Mouse (Mus musculus): ENCODE results near the gene Nr4a1. TPM values are rescaled to one million over a fixed set of nuclear protein-coding genes. Genes with fewer than 3 reads are reported as not detected.

Gene Nr4a1
- polyA plus RNA-seq, 1 experiment from 2014 or later = 2.2 TPM

DNA sequence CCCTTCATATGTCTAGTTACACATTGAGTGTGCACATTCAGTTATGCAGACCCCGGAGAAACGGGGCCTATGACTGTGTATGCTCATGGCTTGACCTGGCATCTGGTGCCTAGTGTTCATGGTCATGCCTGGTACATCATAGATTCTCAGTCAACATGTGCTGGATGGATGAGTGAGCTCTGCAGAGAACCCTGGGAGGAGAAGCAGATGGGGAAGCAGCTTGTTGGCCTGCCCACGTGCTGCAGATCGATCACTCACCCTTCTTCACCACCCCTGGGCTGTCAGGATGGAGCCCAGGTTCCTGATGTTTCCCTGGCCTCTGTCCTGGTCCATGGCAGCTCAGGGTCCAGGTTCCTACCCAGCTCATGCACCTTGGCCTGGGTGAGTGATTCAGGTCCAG, 52.4 kb downstream of the Nr4a1 start:
- no peak for DNase-seq (ENCODE audit: low spot score)
- no peaks in the 10 kb centered on the region for H3K9me3 ChIP-seq (replicated peaks; ENCODE audit: control insufficient read depth, low read length)
- 92% methylated on average over 4 of the region's 4 CpGs for WGBS
- H3K4me3 ChIP-seq (ENCODE audit: low read depth, low read length) = no peak overlapping the region
- H3K4me2 ChIP-seq (ENCODE audit: low read depth, low read length) = no peak overlapping the region
- H3K27me3 ChIP-seq (ENCODE audit: control insufficient read depth, insufficient read depth, low read length) = no peaks in the 10 kb centered on the region
- H3K9ac ChIP-seq (replicated peaks; ENCODE audit: low read length) = no peak overlapping the region
- H3K27ac ChIP-seq (replicated peaks; ENCODE audit: low read depth, low read length) = no peak overlapping the region
- no peaks in the 10 kb centered on the region for H3K36me3 ChIP-seq (replicated peaks; ENCODE audit: control insufficient read depth, insufficient read depth, low read depth, low read length)
- no peaks in the 10 kb centered on the region for H3K4me1 ChIP-seq (ENCODE audit: control insufficient read depth, insufficient read depth, low read length)
- ATAC-seq (replicated peaks; ENCODE audit: insufficient number of reproducible peaks, low FRiP score, low TSS enrichment, low read depth) = no peak

GRCm38 (mm10) chr15:101308440-101309348, 54.6 kb downstream of the Nr4a1 start:
- Histone ChIP-seq H3K36me3 (replicated peaks; ENCODE audit: control insufficient read depth, insufficient read depth, low read depth, low read length) (no peaks in the 10 kb centered on the region), H3K27me3 (ENCODE audit: control insufficient read depth, insufficient read depth, low read length) (no peaks in the 10 kb centered on the region), H3K4me2 (ENCODE audit: low read depth, low read length) (no peak overlapping the region), H3K9ac (replicated peaks; ENCODE audit: low read length) (no peak overlapping the region), H3K4me1 (ENCODE audit: control insufficient read depth, insufficient read depth, low read length) (no peaks in the 10 kb centered on the region), H3K9me3 (replicated peaks; ENCODE audit: control insufficient read depth, low read length) (no peaks in the 10 kb centered on the region), H3K27ac (replicated peaks; ENCODE audit: low read depth, low read length) (no peak overlapping the region), H3K4me3 (ENCODE audit: low read depth, low read length) (no peak overlapping the region)
- WGBS = 50% methylated on average over 13 of the region's 13 CpGs
- DNase-seq (ENCODE audit: low spot score) (peak; percentile 27), ATAC-seq (replicated peaks; ENCODE audit: insufficient number of reproducible peaks, low FRiP score, low TSS enrichment, low read depth) (no peak)

DNA sequence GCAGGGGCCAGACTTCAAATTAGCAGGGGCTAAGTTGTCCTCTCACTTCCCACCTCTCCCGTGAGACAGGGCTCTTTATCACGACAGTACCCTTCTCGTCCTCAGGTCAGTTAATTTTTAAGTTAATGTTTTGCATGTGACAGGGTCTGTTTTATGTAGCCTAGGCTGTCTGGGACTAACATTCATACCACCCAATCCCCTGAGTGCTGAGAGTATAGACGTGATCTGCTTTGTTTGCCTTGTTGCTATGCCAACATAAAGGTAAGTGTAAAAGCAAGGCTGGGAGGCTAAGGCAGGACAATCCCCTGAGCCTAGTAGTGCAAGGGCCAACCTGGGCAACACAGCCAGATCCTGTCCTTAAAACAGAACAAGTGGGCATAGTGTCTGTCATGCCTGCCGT, 55.4 kb downstream of the Nr4a1 start:
- no peaks in the 10 kb centered on the region for H3K36me3 ChIP-seq (replicated peaks; ENCODE audit: control insufficient read depth, insufficient read depth, low read depth, low read length)
- WGBS = 29% methylated on average over 5 of the region's 5 CpGs
- H3K4me1 ChIP-seq (ENCODE audit: control insufficient read depth, insufficient read depth, low read length) = no peaks in the 10 kb centered on the region
- no peak overlapping the region for H3K4me3 ChIP-seq (ENCODE audit: low read depth, low read length)
- H3K27me3 ChIP-seq (ENCODE audit: control insufficient read depth, insufficient read depth, low read length) = no peaks in the 10 kb centered on the region
- no peak overlapping the region for H3K4me2 ChIP-seq (ENCODE audit: low read depth, low read length)
- DNase-seq (ENCODE audit: low spot score) (peak; percentile 33), ATAC-seq (replicated peaks; ENCODE audit: insufficient number of reproducible peaks, low FRiP score, low TSS enrichment, low read depth) (no peak)
- no peaks in the 10 kb centered on the region for H3K9me3 ChIP-seq (replicated peaks; ENCODE audit: control insufficient read depth, low read length)
- H3K9ac ChIP-seq (replicated peaks; ENCODE audit: low read length) = no peak overlapping the region
- H3K27ac ChIP-seq (replicated peaks; ENCODE audit: low read depth, low read length) = no peak overlapping the region

GRCm38 (mm10) chr15:101311087-101311770, 57.2 kb downstream of the Nr4a1 start:
- Histone ChIP-seq H3K36me3 (replicated peaks; ENCODE audit: control insufficient read depth, insufficient read depth, low read depth, low read length) (no peaks in the 10 kb centered on the region), H3K4me1 (ENCODE audit: control insufficient read depth, insufficient read depth, low read length) (no peaks in the 10 kb centered on the region), H3K9me3 (replicated peaks; ENCODE audit: control insufficient read depth, low read length) (no peaks in the 10 kb centered on the region), H3K4me2 (ENCODE audit: low read depth, low read length) (no peak overlapping the region), H3K27ac (replicated peaks; ENCODE audit: low read depth, low read length) (no peak overlapping the region), H3K4me3 (ENCODE audit: low read depth, low read length) (no peak overlapping the region), H3K27me3 (ENCODE audit: control insufficient read depth, insufficient read depth, low read length) (no peaks in the 10 kb centered on the region), H3K9ac (replicated peaks; ENCODE audit: low read length) (no peak overlapping the region)
- WGBS = 63% methylated on average over 12 of the region's 15 CpGs
- DNase-seq (ENCODE audit: low spot score) = no peak
- no peak for ATAC-seq (replicated peaks; ENCODE audit: insufficient number of reproducible peaks, low FRiP score, low TSS enrichment, low read depth)

DNA sequence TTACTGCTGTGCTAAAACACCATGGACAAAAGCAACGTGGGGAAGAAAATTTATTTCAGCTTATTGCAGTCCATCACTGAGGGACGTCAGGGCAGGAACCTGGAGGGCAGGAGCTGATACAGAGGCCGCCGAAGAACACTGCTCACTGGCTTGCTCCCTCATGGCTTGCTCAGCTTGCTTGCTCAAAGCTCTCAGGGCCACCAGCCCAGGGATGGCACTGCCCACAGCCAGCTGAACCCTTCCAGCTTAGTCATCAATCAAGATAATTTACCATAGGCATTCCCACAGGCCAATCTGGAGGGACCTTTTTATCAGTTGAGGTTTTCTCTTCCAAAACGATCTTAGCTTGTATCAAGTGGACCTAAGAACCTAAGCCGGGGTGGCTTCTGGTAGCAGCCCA, 57.9 kb downstream of the Nr4a1 start:
- no peak for ATAC-seq (replicated peaks; ENCODE audit: insufficient number of reproducible peaks, low FRiP score, low TSS enrichment, low read depth)
- WGBS = 83% methylated on average over 6 of the region's 6 CpGs
- Histone ChIP-seq H3K27ac (replicated peaks; ENCODE audit: low read depth, low read length) (no peak overlapping the region), H3K9ac (replicated peaks; ENCODE audit: low read length) (no peak overlapping the region), H3K4me3 (ENCODE audit: low read depth, low read length) (no peak overlapping the region), H3K9me3 (replicated peaks; ENCODE audit: control insufficient read depth, low read length) (no peaks in the 10 kb centered on the region), H3K4me1 (ENCODE audit: control insufficient read depth, insufficient read depth, low read length) (no peaks in the 10 kb centered on the region), H3K36me3 (replicated peaks; ENCODE audit: control insufficient read depth, insufficient read depth, low read depth, low read length) (no peaks in the 10 kb centered on the region), H3K4me2 (ENCODE audit: low read depth, low read length) (no peak overlapping the region), H3K27me3 (ENCODE audit: control insufficient read depth, insufficient read depth, low read length) (no peaks in the 10 kb centered on the region)
- no peak for DNase-seq (ENCODE audit: low spot score)

DNA sequence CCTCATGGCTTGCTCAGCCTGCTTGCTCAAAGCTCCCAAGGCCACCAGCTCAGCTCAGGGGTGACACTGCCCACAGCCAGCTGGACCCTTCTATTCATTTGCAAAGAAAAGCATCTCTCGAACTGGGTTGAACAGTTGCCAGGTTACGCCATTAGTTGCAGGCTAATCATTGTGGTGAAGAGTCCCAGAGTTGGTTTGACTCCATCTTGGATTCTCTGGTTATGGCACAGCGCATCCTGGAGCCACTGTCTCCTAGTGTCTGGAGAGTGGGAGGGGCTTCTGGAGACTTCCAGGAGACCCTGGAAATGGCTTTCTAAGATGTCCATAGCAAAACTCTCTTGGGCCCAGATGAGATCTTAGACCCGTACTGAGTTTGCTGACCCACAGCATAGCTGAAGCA, 61.3 kb downstream of the Nr4a1 start:
- no peaks in the 10 kb centered on the region for H3K9me3 ChIP-seq (replicated peaks; ENCODE audit: control insufficient read depth, low read length)
- no peaks in the 10 kb centered on the region for H3K27me3 ChIP-seq (ENCODE audit: control insufficient read depth, insufficient read depth, low read length)
- no peaks in the 10 kb centered on the region for H3K4me1 ChIP-seq (ENCODE audit: control insufficient read depth, insufficient read depth, low read length)
- H3K4me3 ChIP-seq (ENCODE audit: low read depth, low read length) = no peak overlapping the region
- H3K9ac ChIP-seq (replicated peaks; ENCODE audit: low read length) = no peak overlapping the region
- 88% methylated on average over 4 of the region's 4 CpGs for WGBS
- H3K27ac ChIP-seq (replicated peaks; ENCODE audit: low read depth, low read length) = no peak overlapping the region
- no peak overlapping the region for H3K4me2 ChIP-seq (ENCODE audit: low read depth, low read length)
- ATAC-seq (replicated peaks; ENCODE audit: insufficient number of reproducible peaks, low FRiP score, low TSS enrichment, low read depth) = no peak
- no peaks in the 10 kb centered on the region for H3K36me3 ChIP-seq (replicated peaks; ENCODE audit: control insufficient read depth, insufficient read depth, low read depth, low read length)
- no peak for DNase-seq (ENCODE audit: low spot score)

- Histone ChIP-seq H3K4me3 (ENCODE audit: low read depth, low read length) (no peak overlapping the region), H3K9me3 (replicated peaks; ENCODE audit: control insufficient read depth, low read length) (no peaks in the 10 kb centered on the region), H3K9ac (replicated peaks; ENCODE audit: low read length) (no peak overlapping the region), H3K36me3 (replicated peaks; ENCODE audit: control insufficient read depth, insufficient read depth, low read depth, low read length) (no peaks in the 10 kb centered on the region), H3K27ac (replicated peaks; ENCODE audit: low read depth, low read length) (no peak overlapping the region), H3K27me3 (ENCODE audit: control insufficient read depth, insufficient read depth, low read length) (no peaks in the 10 kb centered on the region), H3K4me1 (ENCODE audit: control insufficient read depth, insufficient read depth, low read length) (no peaks in the 10 kb centered on the region), H3K4me2 (ENCODE audit: low read depth, low read length) (no peak overlapping the region)
- 4% methylated on average over 11 of the region's 11 CpGs for WGBS
- ATAC-seq (replicated peaks; ENCODE audit: insufficient number of reproducible peaks, low FRiP score, low TSS enrichment, low read depth) (peak; percentile 82), DNase-seq (ENCODE audit: low spot score) (peak; percentile 93)
Observed at GRCm38 (mm10) chr15:101315832-101316231, 61.8 kb downstream of the Nr4a1 start.

GRCm38 (mm10) chr15:101316279-101316912, 62.3 kb downstream of the Nr4a1 start:
- ATAC-seq (replicated peaks; ENCODE audit: insufficient number of reproducible peaks, low FRiP score, low TSS enrichment, low read depth) = peak; percentile 67; the same call in 1 of the 2 replicates
- no peak overlapping the region for H3K4me2 ChIP-seq (ENCODE audit: low read depth, low read length)

More at GRCm38 (mm10) chr15:101316279-101316912, 62.3 kb downstream of the Nr4a1 start:
- Histone ChIP-seq H3K36me3 (replicated peaks; ENCODE audit: control insufficient read depth, insufficient read depth, low read depth, low read length) (no peaks in the 10 kb centered on the region), H3K27ac (replicated peaks; ENCODE audit: low read depth, low read length) (no peak overlapping the region), H3K4me3 (ENCODE audit: low read depth, low read length) (no peak overlapping the region), H3K9me3 (replicated peaks; ENCODE audit: control insufficient read depth, low read length) (no peaks in the 10 kb centered on the region), H3K9ac (replicated peaks; ENCODE audit: low read length) (no peak overlapping the region), H3K4me1 (ENCODE audit: control insufficient read depth, insufficient read depth, low read length) (no peaks in the 10 kb centered on the region), H3K27me3 (ENCODE audit: control insufficient read depth, insufficient read depth, low read length) (no peaks in the 10 kb centered on the region)
- 65% methylated on average over 13 of the region's 13 CpGs for WGBS
- no peak for DNase-seq (ENCODE audit: low spot score)

Data from embryonic facial prominence, embryonic 11.5 days (tissue).